Mouse (Mus musculus): ENCODE measurements at regions not wholly inside any gene's neighbourhood (a gene's known extent, or its start where the extent isn't known, plus 50 kb on each side); places are given as distances from the start of the nearest gene placed in this dataset.
"Not testable (repeated sequence)": the region's sequence is repeated elsewhere in the genome, so short reads cannot be mapped to it uniquely, and the experiment has no call there.

GRCm38 (mm10) chr3:16533643-16534042 lies 527.4 kb upstream of the Gm5150 start:
- H3K36me3 ChIP-seq, result no peaks in the 10 kb centered on the region
- no peak overlapping the region for H3K9ac ChIP-seq
- no peak overlapping the region for H3K27ac ChIP-seq (replicated peaks)
- ATAC-seq (ENCODE audit: extremely low read depth, insufficient number of reproducible peaks, low FRiP score, low TSS enrichment), result no peak
- no peaks in the 10 kb centered on the region for H3K4me1 ChIP-seq
- H3K9me3 ChIP-seq, result no peaks in the 10 kb centered on the region
- no peaks in the 10 kb centered on the region for H3K27me3 ChIP-seq (replicated peaks)
- no peak overlapping the region for H3K4me3 ChIP-seq
- H3K4me2 ChIP-seq, result no peak overlapping the region

- H3K27ac ChIP-seq (replicated peaks); H3K27me3 ChIP-seq (replicated peaks); H3K36me3 ChIP-seq; H3K9me3 ChIP-seq; H3K4me1 ChIP-seq; H3K9ac ChIP-seq; H3K4me3 ChIP-seq; H3K4me2 ChIP-seq; ATAC-seq (ENCODE audit: extremely low read depth, insufficient number of reproducible peaks, low FRiP score, low TSS enrichment): not testable (repeated sequence)
- 79% methylated on average over 6 of the region's 6 CpGs for WGBS
Measured at GRCm38 (mm10) chr3:16527511-16527910, 521.3 kb upstream of the Gm5150 start.

- not testable (repeated sequence) for ATAC-seq (ENCODE audit: extremely low read depth, insufficient number of reproducible peaks, low FRiP score, low TSS enrichment); H3K27me3 ChIP-seq (replicated peaks); H3K9me3 ChIP-seq; H3K9ac ChIP-seq; H3K36me3 ChIP-seq; H3K4me3 ChIP-seq; H3K4me1 ChIP-seq; H3K27ac ChIP-seq (replicated peaks); H3K4me2 ChIP-seq
- 69% methylated on average over 3 of the region's 3 CpGs for WGBS
Measured at GRCm38 (mm10) chr3:16488431-16488830, 482.2 kb upstream of the Gm5150 start.

GRCm38 (mm10) chr3:16482750-16483149 lies 476.5 kb upstream of the Gm5150 start:
- H3K27ac ChIP-seq (replicated peaks), result no peak overlapping the region
- no peak overlapping the region for H3K4me3 ChIP-seq
- H3K4me2 ChIP-seq, result no peak overlapping the region
- H3K9me3 ChIP-seq, result no peaks in the 10 kb centered on the region
- no peak overlapping the region for H3K9ac ChIP-seq
- ATAC-seq (ENCODE audit: extremely low read depth, insufficient number of reproducible peaks, low FRiP score, low TSS enrichment), result no peak
- no peaks in the 10 kb centered on the region for H3K4me1 ChIP-seq
- 63% methylated on average over 1 of the region's 1 CpGs for WGBS
- H3K36me3 ChIP-seq, result no peaks in the 10 kb centered on the region
- H3K27me3 ChIP-seq (replicated peaks), result no peaks in the 10 kb centered on the region

- 56% methylated on average over 1 of the region's 1 CpGs for WGBS
- no peak overlapping the region for H3K9ac ChIP-seq
- no peaks in the 10 kb centered on the region for H3K9me3 ChIP-seq
- no peaks in the 10 kb centered on the region for H3K27me3 ChIP-seq (replicated peaks)
- ATAC-seq (ENCODE audit: extremely low read depth, insufficient number of reproducible peaks, low FRiP score, low TSS enrichment), result no peak
- no peaks in the 10 kb centered on the region for H3K4me1 ChIP-seq
- H3K36me3 ChIP-seq, result no peaks in the 10 kb centered on the region
- H3K4me2 ChIP-seq, result no peak overlapping the region
- no peak overlapping the region for H3K27ac ChIP-seq (replicated peaks)
- no peak overlapping the region for H3K4me3 ChIP-seq
Measured at GRCm38 (mm10) chr3:16471360-16471759, 465.1 kb upstream of the Gm5150 start.

GRCm38 (mm10) chr3:16466388-16466787 lies 460.2 kb upstream of the Gm5150 start:
- ATAC-seq (ENCODE audit: extremely low read depth, insufficient number of reproducible peaks, low FRiP score, low TSS enrichment), result no peak
- Histone ChIP-seq H3K4me2 (peak overlapping the region; percentile 39; the same call in 1 of the 2 replicates), H3K9ac (no peak overlapping the region), H3K27me3 (replicated peaks) (no peaks in the 10 kb centered on the region), H3K27ac (replicated peaks) (no peak overlapping the region), H3K9me3 (no peaks in the 10 kb centered on the region), H3K36me3 (no peaks in the 10 kb centered on the region), H3K4me3 (no peak overlapping the region), H3K4me1 (no peaks in the 10 kb centered on the region)
- 15% methylated on average over 9 of the region's 9 CpGs for WGBS

- Histone ChIP-seq H3K27me3 (replicated peaks) (no peaks in the 10 kb centered on the region), H3K9ac (no peak overlapping the region), H3K9me3 (no peaks in the 10 kb centered on the region), H3K27ac (replicated peaks) (no peak overlapping the region), H3K4me1 (no peaks in the 10 kb centered on the region), H3K4me3 (no peak overlapping the region), H3K36me3 (no peaks in the 10 kb centered on the region), H3K4me2 (no peak overlapping the region)
- WGBS, result 51% methylated on average over 3 of the region's 3 CpGs
- no peak for ATAC-seq (ENCODE audit: extremely low read depth, insufficient number of reproducible peaks, low FRiP score, low TSS enrichment)
Measured at GRCm38 (mm10) chr3:16465357-16465756, 459.1 kb upstream of the Gm5150 start.

GRCm38 (mm10) chr3:16464301-16464700 lies 458.1 kb upstream of the Gm5150 start:
- Histone ChIP-seq H3K9me3 (no peaks in the 10 kb centered on the region), H3K36me3 (no peaks in the 10 kb centered on the region), H3K9ac (no peak overlapping the region), H3K4me3 (no peak overlapping the region), H3K27ac (replicated peaks) (no peak overlapping the region), H3K4me2 (no peak overlapping the region), H3K27me3 (replicated peaks) (no peaks in the 10 kb centered on the region), H3K4me1 (no peaks in the 10 kb centered on the region)
- ATAC-seq (ENCODE audit: extremely low read depth, insufficient number of reproducible peaks, low FRiP score, low TSS enrichment), result no peak
- WGBS, result 55% methylated on average over 2 of the region's 2 CpGs

GRCm38 (mm10) chr3:16433033-16433432 lies 426.8 kb upstream of the Gm5150 start:
- Histone ChIP-seq H3K9ac (no peak overlapping the region), H3K4me2 (no peak overlapping the region), H3K4me1 (no peaks in the 10 kb centered on the region), H3K4me3 (no peak overlapping the region), H3K27ac (replicated peaks) (no peak overlapping the region), H3K27me3 (replicated peaks) (no peaks in the 10 kb centered on the region), H3K9me3 (no peaks in the 10 kb centered on the region), H3K36me3 (no peaks in the 10 kb centered on the region)
- ATAC-seq (ENCODE audit: extremely low read depth, insufficient number of reproducible peaks, low FRiP score, low TSS enrichment), result no peak

- H3K4me1 ChIP-seq, result no peaks in the 10 kb centered on the region
- no peak for ATAC-seq (ENCODE audit: extremely low read depth, insufficient number of reproducible peaks, low FRiP score, low TSS enrichment)
- no peaks in the 10 kb centered on the region for H3K9me3 ChIP-seq
- H3K4me3 ChIP-seq, result no peak overlapping the region
- H3K27ac ChIP-seq (replicated peaks), result no peak overlapping the region
- no peaks in the 10 kb centered on the region for H3K36me3 ChIP-seq
- H3K27me3 ChIP-seq (replicated peaks), result no peaks in the 10 kb centered on the region
- H3K4me2 ChIP-seq, result no peak overlapping the region
- no peak overlapping the region for H3K9ac ChIP-seq
Measured at GRCm38 (mm10) chr3:16431819-16432115, 425.5 kb upstream of the Gm5150 start.

- no peaks in the 10 kb centered on the region for H3K4me1 ChIP-seq
- no peak overlapping the region for H3K4me2 ChIP-seq
- 50% methylated on average over 3 of the region's 3 CpGs for WGBS
- H3K9ac ChIP-seq, result no peak overlapping the region
- H3K27ac ChIP-seq (replicated peaks), result no peak overlapping the region
- no peaks in the 10 kb centered on the region for H3K27me3 ChIP-seq (replicated peaks)
- no peaks in the 10 kb centered on the region for H3K9me3 ChIP-seq
- H3K4me3 ChIP-seq, result no peak overlapping the region
- no peaks in the 10 kb centered on the region for H3K36me3 ChIP-seq
- no peak for ATAC-seq (ENCODE audit: extremely low read depth, insufficient number of reproducible peaks, low FRiP score, low TSS enrichment)
Measured at GRCm38 (mm10) chr3:16431082-16431818, 425.0 kb upstream of the Gm5150 start.
